Mouse (Mus musculus) B cell, adult 2 months (primary cell): ENCODE data around the gene Scml4.
A peak's percentile ranks its signal among the peaks of the same experiment; 100 is the strongest.

ENCODE experiments used
- DNase-seq, 2 experiments: peaks; one replicate each; pipeline ENCODE4 v3.0.0; 2022

Scml4 gene

GRCm38 (mm10) chr10:42862102-42862740, 2.1 kb downstream of the Scml4 start:
- DNase-seq: peak; percentile 59 to 63

- no peak for DNase-seq
Observed at GRCm38 (mm10) chr10:42862806-42863205, 2.6 kb downstream of the Scml4 start.

DNA sequence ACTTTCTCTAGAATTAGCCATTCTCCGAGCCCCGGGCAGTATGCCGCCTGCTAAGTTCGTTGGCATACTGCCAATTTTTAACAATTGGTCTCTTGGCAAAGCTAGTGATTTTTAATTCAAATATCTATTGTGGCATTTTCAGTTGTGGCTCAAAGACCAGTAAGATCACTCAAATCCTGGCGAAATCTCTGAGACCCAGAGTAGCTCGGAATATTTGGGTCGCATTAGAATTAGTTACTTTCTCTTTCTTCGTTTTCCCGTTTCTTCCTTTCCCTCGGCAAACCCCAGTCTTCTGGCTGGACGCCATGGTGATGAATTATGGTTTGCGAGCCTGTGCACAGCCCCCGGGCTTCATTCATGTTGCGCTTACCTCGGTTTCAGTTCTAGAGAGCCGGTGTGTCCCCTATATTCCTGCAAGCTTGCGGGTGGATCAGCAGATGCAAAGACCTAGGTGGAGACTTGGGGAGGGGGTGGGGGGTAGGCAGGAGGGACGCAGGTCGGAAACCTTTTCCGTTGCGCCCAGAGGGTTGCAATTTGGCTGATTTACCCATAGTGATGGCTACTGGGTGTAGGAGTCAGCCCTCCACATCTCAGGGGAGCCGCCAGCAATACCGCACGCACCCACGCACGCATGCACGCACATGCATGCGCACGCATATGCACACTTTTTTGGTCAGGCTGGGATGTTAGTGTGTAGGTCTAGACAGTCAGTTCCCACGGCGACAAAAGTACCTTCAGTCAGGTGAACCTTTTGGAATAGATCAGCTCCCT, 3.6 kb downstream of the Scml4 start:
- DNase-seq: peak; percentile 45 to 49

DNA sequence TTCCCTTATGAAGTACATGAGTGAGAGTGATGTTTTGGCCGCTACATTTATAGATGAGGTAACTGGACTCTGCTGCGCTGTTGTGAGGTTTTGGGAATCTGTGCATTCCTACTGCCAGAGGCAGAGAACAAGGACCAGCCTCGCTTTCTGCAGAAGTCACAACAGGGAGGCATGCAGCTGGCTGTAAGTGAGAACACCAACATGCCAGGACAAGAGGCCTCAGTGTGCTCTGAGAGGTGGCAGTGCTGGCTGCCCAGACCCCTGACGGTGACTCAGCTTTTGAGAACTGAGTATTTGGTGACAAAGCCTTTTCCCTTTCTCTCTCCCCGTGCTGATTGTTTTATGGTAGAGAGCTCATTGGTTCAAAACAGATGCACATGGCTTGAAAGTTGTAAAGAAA, 4.5 kb downstream of the Scml4 start:
- no peak for DNase-seq

DNA sequence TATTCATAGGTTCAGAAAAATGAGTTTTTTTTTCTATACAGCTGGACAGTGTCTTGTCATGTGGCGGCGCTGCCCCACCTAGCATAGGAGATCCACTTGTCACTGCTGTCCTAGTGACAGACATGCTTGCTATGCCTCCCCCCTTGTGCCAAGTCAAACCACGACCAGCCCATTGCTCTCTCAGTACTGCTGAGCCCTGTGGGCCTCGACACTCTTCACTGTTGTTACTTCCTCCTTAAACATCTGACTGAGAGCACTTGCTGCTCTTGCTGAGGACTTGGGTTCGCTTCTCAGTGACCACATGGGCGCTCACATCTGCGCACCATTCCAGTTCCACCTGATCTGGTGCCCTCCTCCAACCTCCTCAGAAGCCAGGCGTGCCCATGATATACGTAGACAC, 8.2 kb downstream of the Scml4 start:
- DNase-seq: peak; percentile 26 to 37

DNA sequence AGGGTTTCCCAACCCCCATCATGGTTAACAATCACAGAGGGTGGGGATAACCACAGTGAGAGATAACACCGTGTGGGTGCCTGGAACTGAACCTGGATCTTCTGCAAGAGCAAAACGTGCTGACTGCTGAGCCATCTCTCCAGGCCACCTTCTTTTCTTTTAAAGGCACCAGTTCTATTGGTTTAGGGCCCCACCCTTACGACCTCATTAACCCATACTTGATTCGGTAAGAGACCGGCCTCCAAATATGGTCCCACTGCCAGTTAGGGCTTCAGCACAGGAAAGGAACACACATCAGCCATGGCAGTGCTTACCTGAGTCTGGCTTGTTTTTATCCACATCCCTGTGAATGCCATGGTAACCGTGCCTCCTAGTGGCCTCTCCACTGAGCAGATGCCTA, 9.3 kb downstream of the Scml4 start:
- DNase-seq: no peak

GRCm38 (mm10) chr10:42872269-42873010, 12.3 kb downstream of the Scml4 start:
- no peak for DNase-seq

- no peak for DNase-seq
Observed at GRCm38 (mm10) chr10:42873077-42873595, 13.0 kb downstream of the Scml4 start.

GRCm38 (mm10) chr10:42876172-42876571, 16.0 kb downstream of the Scml4 start:
- DNase-seq: no peak

DNA sequence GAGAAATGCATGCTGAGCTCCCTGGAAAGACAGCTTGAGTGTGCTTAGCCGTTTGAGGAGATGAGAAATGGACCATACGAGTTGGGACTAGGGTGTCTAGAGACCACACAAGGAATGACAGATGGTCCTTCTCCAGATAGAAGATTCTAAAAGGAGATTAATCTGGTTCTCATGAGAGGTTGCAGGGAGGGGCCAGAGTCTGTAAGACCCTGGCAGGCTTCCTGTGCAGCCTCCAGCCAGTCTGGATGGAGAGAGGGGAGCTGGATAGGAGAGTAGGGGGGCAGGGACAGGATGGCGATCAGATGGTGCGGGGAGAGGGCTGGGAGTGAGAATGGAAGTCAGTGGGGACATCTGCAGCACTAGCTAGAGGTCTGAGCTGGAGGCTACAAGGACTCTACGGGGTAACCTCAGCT, 19.1 kb downstream of the Scml4 start:
- no peak for DNase-seq

DNA sequence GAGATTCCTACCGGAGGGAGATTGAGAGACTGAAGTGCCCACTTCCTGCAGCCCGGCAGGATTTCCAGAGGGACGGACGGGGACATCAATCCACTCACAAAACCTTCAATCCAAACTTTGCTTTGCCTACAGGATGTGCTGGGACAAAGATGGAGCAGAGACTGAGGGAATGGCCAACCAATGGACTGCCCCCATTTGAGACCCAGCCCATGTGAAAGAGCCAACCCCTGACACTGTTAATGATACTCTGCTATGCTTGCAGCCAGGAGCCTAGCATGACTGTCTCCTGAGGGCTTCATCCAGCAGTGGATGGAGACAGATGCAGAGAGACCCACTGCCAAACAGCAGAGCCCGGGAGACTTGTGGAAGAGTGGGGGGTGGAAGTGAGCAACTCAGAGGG, 19.5 kb downstream of the Scml4 start:
- DNase-seq: no peak

DNA sequence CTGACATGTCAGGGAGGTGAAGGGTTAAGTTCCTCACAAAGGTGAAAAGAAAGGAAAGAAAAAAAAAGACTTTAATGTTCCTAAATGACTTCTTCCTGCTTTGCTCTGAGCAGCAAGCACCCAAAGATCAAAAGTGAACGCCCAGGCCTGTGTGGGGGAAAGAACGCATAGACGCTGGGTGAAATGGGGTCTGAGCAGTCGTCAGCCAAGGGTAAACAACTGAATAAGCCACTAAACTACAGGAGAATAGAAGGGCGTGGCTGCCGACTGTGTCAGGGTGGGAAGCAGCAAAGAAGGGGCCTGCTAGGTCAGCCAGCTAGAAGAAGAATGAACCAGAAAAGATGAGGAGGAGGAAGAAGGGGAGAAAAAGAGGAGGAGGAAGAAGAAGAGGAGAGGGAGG, 26.9 kb downstream of the Scml4 start:
- no peak for DNase-seq

GRCm38 (mm10) chr10:42888241-42888640, 28.1 kb downstream of the Scml4 start:
- peak; percentile 47 to 53 for DNase-seq

GRCm38 (mm10) chr10:42890365-42890764, 30.2 kb downstream of the Scml4 start:
- DNase-seq: no peak

DNA sequence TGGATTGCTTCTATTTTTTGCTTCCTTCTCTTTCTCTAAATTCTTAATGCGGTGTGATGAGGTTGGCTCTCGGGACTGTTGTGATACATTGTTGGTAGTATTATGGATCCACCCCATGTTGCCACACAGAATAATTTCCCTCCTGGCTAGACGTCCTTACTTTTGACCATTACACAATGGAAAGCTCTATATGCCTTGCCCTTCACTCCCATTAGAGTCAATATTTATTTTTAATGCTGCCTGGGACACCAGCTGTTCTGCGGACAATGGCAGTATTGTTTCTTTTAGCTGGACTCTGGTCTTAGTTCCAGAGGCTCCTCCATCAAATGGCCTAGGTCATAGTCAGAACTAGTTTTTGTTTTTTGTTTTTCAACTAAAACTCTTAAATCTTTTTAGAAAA, 32.1 kb downstream of the Scml4 start:
- DNase-seq: no peak

DNA sequence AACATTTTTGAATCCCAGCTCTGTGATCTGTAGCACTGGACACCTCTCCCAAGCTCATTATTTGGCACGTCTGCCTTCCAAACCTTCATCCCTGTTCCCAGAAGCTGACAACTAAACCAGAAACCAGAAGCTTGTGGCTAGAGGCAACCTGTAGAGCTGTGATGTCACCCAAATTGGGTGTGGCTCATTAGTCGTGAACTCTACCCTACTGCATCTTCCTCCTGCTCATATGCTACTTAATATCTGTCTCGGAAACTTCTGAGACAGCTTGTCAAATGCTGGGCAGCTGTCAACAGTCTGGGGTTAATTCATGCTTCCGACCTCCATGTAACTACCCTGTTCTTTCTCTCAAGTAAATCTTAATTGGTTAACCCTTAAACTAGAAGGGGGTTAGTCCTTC, 32.8 kb downstream of the Scml4 start:
- DNase-seq: peak; percentile 33 to 52

DNA sequence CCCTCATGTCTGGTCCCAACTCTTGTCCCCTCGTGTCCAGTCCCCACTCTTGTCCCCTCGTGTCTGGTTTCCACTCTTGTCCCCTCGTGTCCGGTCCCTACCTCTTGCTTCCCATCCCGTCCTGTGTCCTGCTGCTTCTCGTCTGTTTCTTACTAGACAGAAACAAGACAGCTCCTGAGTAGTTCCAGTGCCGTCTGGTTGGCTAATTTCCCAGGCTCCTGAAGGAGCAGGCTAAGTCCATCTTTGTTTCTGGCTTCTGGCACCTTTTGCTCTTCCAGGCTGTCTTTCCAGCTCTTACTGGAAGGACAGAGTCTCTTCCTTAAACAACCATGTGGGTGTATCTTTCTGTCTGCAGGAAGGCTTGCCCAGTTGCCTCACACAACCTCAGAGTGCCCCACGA, 33.7 kb downstream of the Scml4 start:
- no peak for DNase-seq

DNA sequence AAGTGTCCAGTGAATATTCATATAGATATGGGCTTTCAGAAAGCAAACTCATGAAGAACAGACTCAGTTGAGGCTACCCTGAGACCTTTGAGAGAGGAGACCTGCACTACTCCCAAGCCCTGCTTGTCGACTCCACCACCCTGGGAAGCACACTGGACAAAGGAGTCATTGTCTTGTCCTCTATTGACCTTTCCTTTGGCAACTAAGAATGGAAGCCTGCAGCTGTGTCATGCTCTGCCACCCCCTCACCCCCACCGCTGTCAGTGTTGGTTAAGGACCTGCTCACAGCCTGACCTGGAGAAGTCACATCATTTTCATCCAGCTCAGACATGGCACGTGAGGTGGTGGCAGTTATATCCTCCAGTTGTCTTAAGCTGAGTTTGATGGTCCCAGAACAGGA, 34.1 kb downstream of the Scml4 start:
- peak in 1 of 2 experiments; percentile 25 for DNase-seq

DNA sequence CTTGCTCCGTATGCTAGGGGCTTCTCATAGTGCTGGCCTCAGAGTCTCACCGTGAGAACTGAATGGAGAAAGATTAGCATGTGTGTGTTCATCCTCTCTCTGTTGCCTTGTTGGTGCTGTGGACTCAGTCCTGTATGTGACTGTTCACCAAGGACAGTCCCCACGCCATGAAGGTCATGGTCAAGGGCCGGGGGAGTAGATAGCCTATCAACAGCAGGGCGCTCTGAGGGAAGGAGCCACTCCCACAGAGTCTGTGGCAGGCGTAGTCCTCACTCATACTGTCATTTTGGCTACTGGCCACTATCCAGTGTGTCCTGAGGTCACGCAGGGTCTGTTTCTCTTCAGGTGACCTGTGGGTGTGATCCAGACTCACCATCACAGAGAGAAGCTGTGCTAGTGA, 34.5 kb downstream of the Scml4 start:
- no peak for DNase-seq

DNA sequence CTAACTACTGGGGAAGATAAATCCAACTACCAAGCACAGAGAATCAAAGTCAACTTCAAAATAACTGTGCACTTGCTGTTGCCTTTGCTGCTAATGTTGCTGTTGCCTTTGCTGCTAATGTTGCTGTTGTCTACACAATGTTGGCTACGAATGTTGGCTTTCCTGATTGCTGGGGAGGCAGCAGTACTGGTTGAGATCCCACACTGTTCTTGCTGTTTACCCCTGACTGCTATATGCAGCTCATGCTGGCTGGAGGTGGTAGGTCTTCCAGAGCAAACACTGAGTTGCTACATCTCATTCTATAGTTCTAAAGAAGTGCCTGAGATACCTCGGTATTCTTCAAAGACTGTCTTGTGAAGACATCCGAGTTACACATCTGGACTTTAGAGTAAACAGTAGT, 36.5 kb downstream of the Scml4 start:
- DNase-seq: no peak

GRCm38 (mm10) chr10:42897166-42897565, 37.0 kb downstream of the Scml4 start:
- DNase-seq: peak in 1 of 2 experiments; percentile 28

DNA sequence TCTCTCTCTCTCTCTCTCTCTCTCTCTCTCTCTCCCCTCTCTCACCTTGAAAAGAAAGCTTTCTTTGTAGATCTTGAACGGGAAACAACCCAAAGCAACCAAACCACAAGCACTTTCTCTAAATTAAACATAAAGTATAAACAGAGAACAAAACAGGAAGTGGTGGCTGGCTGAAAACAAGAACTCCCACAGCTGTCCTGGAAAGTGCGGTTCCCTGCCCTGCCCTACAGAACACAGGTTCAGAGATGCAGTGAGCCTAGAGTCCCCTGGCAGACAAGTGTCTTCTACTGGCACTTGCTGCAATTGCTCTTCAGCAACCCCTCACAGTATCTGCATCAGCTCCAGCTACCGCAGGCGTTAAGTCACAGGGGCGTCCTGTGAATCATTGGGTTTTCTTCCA, 37.5 kb downstream of the Scml4 start:
- DNase-seq: peak; percentile 69 to 74

GRCm38 (mm10) chr10:42901361-42901760, 41.2 kb downstream of the Scml4 start:
- DNase-seq: peak; percentile 57 to 69

DNA sequence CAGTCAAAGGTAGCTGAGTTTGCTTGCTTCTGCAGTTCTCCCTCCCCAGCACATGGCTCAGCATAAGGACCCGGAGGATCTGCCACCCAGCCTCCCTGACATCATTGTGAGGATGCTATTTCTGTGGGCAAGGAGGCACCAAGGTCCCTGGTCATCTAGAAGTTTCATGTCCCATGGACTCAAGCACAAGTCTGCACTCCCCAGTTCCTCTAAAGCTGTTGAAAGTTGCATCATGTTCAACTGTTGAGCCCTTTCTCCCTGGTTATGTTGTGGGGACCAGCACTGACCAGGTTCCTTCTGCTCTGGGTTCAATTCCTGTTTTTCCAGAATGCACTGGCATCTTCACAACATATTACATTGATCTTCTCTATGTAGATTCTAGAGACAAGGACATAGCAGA, 42.9 kb downstream of the Scml4 start:
- DNase-seq: no peak
